Mouse (Mus musculus) left cerebral cortex, adult 8-10 months (tissue): Measurements from ENCODE around the gene Grpel1. TPM values are rescaled to one million over a fixed set of nuclear protein-coding genes. Genes with fewer than 3 reads are reported as not detected.

ENCODE experiments used
- DNase-seq, 2 experiments: peaks; one replicate each; pipeline ENCODE4 v3.0.0; 2022; ENCODE audit warnings: low spot score in 2 of 2
- total RNA-seq, 4 experiments: library from RNA; stranded (reverse); gene quantifications; 2 replicates each; pipeline ENCODE4 v1.2.4; 2022

The Grpel1 gene
- total RNA-seq, 4 experiments from 2014 or later = 21.3 to 24.9 (median 22.8) TPM

DNA sequence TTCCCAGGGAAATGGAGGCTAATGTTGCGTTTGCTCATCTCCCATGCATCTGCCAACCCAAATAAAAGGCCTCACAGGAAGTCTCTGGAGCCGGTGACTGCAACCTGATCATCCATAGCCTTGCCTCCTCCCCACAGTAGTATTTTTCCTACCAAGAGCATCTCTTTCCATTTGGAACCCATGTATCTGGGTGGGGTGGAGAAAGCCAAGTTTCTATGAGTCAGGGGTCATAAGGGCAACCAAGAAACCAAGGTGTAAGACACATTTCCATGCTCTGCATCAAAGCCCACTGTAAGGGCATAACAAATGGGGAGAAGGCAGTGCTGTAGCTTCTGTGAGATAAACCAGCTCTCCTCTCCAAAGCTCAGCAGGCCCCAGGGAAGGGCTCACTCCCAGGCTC, 3.6 kb upstream of the Grpel1 start:
- DNase-seq = no peak

DNA sequence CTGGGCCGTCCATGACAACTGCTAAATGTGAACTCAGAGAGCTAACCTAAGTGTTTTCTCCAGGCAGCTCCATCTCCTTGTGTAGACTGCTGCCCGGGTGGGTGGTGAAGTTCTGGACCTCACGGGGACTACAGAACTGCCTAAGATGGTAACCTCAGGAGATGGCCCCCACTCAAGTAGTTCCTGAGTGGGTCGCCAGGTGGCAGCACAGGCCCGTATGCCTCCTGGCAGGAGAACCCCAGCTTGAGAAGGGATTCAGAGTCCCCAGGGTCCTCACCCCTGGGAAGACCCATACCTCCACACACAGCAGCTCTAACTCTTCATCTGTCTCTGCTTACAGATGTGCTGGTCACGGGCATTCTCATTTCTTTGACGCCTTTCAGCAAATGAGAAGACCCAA, 2.0 kb upstream of the Grpel1 start:
- DNase-seq = peak; percentile 51 to 89

DNA sequence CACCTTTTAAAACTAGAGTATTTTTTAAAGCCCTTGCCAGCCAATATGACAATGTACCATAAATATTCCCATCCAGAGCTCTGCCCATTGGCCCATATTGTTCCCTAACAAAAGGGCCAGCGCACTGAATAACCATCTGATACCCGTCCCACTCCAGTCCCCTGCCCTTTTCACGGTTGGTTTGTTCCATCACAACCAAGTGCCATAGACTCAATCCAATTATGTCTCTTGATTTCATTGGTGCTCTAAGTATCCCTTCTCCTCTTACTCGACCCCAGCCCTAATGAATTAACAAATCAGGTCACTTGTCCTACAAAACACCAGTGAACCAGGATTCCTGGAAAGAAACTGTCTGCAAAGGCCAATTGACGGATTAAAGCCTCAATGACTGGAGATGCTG, 1.4 kb upstream of the Grpel1 start:
- DNase-seq = no peak

- no peak for DNase-seq
Observed at GRCm38 (mm10) chr5:36465889-36466288, 1.1 kb downstream of the Grpel1 start.

- DNase-seq = no peak
Observed at GRCm38 (mm10) chr5:36471206-36471605, 6.4 kb downstream of the Grpel1 start.

GRCm38 (mm10) chr5:36472876-36473655, 8.3 kb downstream of the Grpel1 start:
- no peak for DNase-seq

DNA sequence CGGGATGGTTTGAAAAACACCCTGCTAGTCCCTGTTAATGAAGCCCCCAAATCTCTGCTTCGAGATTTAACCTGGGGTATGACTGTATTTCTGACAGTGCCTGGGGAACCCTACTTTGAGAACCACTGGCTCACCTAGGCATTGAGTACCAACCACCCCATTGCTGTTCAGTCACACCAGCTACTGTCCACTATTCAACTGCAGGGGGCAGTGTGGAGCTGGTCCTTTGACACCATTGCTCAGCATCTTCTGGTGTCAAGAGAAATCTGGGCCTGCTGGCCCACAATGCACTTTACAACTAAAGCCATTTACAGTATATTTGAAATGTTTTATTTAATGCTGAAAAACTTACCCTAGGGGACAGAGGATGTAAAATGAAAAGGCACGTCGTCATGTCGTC, 9.5 kb downstream of the Grpel1 start:
- peak in 1 of 2 experiments; percentile 41 for DNase-seq

DNA sequence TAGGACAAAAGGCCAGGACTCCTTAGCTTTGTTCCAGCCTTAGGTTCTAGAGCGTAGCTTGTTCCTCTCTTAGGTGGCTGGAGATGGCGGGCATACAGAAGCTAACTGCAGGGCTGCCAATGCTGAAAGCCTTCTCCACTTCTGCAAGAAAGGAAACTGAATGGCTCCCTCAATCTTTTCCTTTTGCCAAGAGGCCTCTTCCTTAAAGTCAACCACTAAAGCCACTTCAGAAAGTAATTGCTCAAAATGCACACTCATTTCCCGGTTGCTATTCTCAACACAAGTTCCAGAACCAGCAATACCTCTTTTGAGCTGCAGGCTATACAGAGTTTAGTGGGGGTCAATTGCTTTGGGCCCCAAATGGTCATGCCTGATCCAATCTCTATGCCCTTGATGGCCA, 12.7 kb downstream of the Grpel1 start:
- no peak for DNase-seq

GRCm38 (mm10) chr5:36478540-36479420, 14.0 kb downstream of the Grpel1 start:
- DNase-seq = no peak

DNA sequence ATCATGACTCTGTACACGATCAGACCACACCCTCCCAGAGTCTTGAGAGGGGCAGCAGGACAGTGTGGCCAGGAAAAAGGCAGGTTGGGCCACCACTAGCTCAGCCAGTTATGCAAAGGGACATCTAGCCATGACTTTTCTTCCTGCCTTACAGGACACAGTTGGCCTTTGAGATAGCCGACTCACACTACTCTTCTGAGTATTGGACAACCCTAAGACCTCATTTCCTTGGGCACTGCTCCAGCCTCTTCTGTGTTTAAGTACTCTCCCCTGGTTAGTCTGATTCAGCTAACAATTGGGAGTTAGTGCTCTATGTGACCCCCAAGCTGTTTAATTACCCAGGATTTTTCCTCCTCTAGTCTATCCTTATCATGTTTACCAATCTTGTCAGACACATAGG, 14.9 kb downstream of the Grpel1 start:
- DNase-seq = no peak

- no peak for DNase-seq
Observed at GRCm38 (mm10) chr5:36480398-36480797, 15.6 kb downstream of the Grpel1 start.

DNA sequence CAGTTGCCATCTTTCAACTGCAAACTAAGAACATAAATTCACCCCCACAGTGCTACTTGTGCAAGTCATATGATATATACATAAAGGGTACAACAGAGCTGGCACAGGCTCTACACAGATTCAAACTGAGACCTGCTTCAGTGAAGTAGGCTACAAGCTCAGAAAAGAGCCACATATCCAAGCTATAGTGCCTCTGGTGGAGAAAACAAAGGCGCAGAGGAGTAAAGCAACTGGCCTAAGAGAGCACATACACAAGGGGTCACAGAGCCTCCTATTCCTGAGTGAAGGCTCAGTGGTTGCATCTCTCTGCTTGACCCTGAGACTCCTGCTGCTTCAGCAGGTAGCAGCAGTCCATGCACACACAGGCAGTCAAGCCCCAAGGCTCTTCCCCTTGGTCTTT, 16.3 kb downstream of the Grpel1 start:
- DNase-seq = no peak

- DNase-seq = peak in 1 of 2 experiments; percentile 39
Observed at GRCm38 (mm10) chr5:36483203-36484101, 18.7 kb downstream of the Grpel1 start.

GRCm38 (mm10) chr5:36484171-36484990, 19.6 kb downstream of the Grpel1 start, which contains the start of the genes Tada2b and Ccdc96:
Tada2b (minus strand) TSS chr5:36484285.
Ccdc96 (plus strand) TSS chr5:36484588.
- peak; percentile 82 to 99 for DNase-seq

GRCm38 (mm10) chr5:36485306-36485705, 20.5 kb downstream of the Grpel1 start:
- no peak for DNase-seq

- no peak for DNase-seq
Observed at GRCm38 (mm10) chr5:36489225-36489624, 24.4 kb downstream of the Grpel1 start.

GRCm38 (mm10) chr5:36493919-36494318, 29.1 kb downstream of the Grpel1 start:
- DNase-seq = peak in 1 of 2 experiments; percentile 38

DNA sequence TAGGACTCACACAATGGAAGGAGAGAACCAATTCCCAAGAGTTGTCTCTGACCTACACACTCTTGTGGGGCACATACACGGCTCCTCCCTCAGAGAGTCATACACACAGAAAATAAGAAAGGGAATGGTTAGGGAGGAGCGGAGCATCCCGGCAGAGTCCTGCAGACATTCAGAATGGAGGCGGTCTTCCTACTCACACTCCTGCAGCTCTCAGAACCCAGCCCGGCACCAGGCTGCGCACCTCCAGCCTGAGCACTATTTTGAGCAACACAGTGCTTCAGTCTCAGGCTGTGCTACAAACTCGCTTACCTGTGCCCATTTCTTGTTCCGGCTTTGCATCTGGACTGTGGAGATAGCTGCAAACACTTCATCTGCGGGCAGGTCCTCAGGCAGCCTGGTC, 29.9 kb downstream of the Grpel1 start:
- DNase-seq = no peak

DNA sequence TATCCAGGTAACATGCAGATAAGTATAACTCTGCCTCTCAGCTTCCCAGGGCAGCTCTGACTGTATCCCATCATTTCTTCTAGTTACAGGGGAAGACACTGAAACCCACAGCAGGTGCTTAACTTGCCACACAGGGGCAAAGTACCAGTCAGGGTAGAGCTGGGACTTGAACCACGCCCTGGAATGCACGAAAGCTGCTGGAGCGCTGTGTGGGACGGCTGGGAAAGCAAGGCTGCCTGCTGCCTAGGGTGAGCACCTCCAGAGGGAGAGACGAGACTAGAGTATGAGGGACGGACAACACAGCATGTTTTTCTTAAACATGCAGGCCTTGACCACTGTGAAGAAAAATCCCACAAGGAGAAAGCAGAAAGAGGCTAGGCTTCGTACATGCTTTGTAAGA, 40.4 kb downstream of the Grpel1 start:
- no peak for DNase-seq

DNA sequence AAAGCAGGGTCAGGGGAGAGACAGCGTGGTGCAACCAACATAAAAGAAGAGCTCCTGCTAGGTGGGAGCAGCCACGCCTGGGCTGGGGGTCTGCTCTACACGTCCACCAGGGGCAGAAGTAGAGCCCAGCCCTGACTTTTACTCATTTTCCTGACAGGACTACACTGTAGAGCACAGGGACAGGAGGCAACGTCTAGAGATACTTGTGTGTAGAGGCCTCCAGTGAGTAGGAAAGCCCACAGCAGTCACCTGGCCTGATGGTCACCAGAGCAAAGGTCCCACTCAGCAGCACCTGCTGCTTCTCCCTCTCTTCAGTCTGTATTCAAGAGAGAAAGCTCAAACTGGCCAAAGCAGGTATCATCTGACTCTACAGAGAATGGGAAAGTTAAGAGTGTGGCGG, 40.8 kb downstream of the Grpel1 start:
- no peak for DNase-seq
